Mouse (Mus musculus) hindbrain, postnatal 0 days (tissue): ENCODE measurements at regions not wholly inside any gene's neighbourhood (a gene's known extent, or its start where the extent isn't known, plus 50 kb on each side); places are given as distances from the start of the nearest gene placed in this dataset.
A peak's percentile ranks its signal among the peaks of the same experiment; 100 is the strongest.

Experiments used
- ATAC-seq: fragments of 200-750 bp; cut with Nextera tagmentation; 2 replicates; pipeline ENCODE4 v1.8.0; 2017; ENCODE audit warnings: mild to moderate bottlenecking, moderate TSS enrichment, moderate library complexity
- DNase-seq: peaks from one replicate; pipeline ENCODE4 v3.0.0-alpha.2; 2015; ENCODE audit warnings: low spot score
- H3K27ac ChIP-seq: fragments of 300-500 bp; sonication (generic); 2 replicates; pipeline ENCODE4 v1.5.1; 2014; ENCODE audit warnings: mild to moderate bottlenecking
- H3K27me3 ChIP-seq: fragments of 300-500 bp; sonication (generic); 2 replicates; pipeline ENCODE4 v1.6.1; 2014; ENCODE audit warnings: low read length, mixed read lengths; ENCODE audit not compliant: insufficient read depth
- H3K36me3 ChIP-seq: fragments of 300-500 bp; sonication (generic); 2 replicates; pipeline ENCODE4 v1.6.1; 2014; ENCODE audit warnings: low read length, mixed read lengths; ENCODE audit not compliant: insufficient read depth
- H3K4me1 ChIP-seq: fragments of 300-500 bp; sonication (generic); 2 replicates; pipeline ENCODE4 v1.6.1; 2014; ENCODE audit warnings: antibody characterized with exemption, low read length, mixed read lengths; ENCODE audit not compliant: insufficient read depth
- H3K4me2 ChIP-seq: fragments of 300-500 bp; sonication (generic); 2 replicates; pipeline ENCODE4 v1.6.1; 2014; ENCODE audit warnings: low read depth, mild to moderate bottlenecking, low read length, moderate library complexity, mixed read lengths
- H3K4me3 ChIP-seq: fragments of 300-500 bp; sonication (generic); 2 replicates; pipeline ENCODE4 v1.5.1; 2014; ENCODE audit warnings: low read length
- H3K9ac ChIP-seq: fragments of 300-500 bp; sonication (generic); replicated peaks from 2 replicates; pipeline ENCODE4 v1.6.1; 2014; ENCODE audit warnings: mild to moderate bottlenecking, low read length, moderate library complexity, mixed read lengths
- H3K9me3 ChIP-seq: fragments of 300-500 bp; sonication (generic); 2 replicates; pipeline ENCODE4 v1.6.1; 2016; ENCODE audit warnings: low read length, mixed read lengths
- CTCF ChIP-seq: IDR thresholded peaks from 2 replicates; pipeline ENCODE4 v1.5.1; 2016; ENCODE audit warnings: antibody characterized with exemption, control low read depth, low read depth
- WGBS: fragments of 180-500 bp; shearing (Covaris S2); extraction: QIAGEN DNeasy Blood & Tissue Kit; methylation state at CpG from one replicate; pipeline ENCODE4 v1.1.7; 2014; 5-methylcytosine and 5-hydroxymethylcytosine counted together

DNA sequence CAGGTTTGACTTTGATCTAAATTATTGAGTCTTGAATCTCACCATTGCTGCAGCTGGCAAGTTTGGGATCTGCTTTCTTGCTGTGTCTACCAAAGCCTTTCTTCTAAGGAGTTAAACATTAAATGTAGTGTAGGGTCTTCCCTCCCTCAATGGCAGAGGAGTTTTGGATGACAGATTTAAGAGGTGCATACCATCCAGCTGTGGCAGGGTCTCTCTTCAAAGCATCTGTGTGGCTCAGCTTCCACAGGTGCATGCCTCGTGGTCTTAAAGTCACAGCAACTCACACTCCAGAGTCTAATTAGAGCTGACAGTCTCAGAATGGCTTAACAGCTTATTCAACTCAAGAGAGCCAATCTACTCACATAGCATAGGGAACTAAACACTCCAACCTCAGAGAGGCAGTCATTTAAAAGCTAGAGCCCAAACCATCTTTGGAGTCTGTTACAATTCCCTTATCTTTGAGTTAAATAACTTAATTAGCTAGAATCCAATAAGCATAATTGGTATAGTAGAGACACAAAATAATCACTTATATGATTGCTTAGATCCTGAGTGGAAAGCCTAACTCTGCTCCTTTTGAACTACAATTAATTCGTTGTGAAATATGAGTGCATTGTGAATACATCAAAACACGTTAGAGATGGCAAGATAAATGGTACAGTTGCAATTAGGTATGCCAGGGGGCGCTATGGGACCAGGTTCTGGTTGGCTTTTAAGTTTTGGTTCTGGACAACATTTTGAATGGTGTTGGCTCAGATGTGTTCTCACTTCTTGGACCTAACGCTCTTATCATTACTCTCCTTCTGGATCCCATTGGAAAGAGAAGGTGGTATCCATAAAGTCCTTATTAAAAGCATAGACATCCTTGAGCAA is 57.5 kb upstream of the Cul1 start:
- DNase-seq (peak; percentile 30), ATAC-seq (no peak)
- Histone ChIP-seq H3K9ac (no peak overlapping the region), H3K9me3 (no peaks in the 10 kb centered on the region), H3K4me2 (no peak overlapping the region), H3K4me3 (no peak overlapping the region), H3K4me1 (no peaks in the 10 kb centered on the region), H3K36me3 (no peaks in the 10 kb centered on the region), H3K27ac (no peak overlapping the region), H3K27me3 (no peaks in the 10 kb centered on the region)
- TF ChIP-seq CTCF = peak; percentile 58
- 47% methylated on average over 5 of the region's 5 CpGs for WGBS
